Mouse (Mus musculus) cerebellum, adult 2 months (tissue): ENCODE results near the gene Gm8126.
"Not testable (repeated sequence)": the region's sequence is repeated elsewhere in the genome, so short reads cannot be mapped to it uniquely, and the experiment has no call there.

ENCODE experiments used
- CTCF ChIP-seq: fragments of 200-500 bp; IDR thresholded peaks from 2 replicates; pipeline ENCODE4 v1.5.1; 2011; ENCODE audit warnings: low read depth, mild to moderate bottlenecking, control low read depth, low read length, moderate library complexity, borderline replicate concordance; ENCODE audit not compliant: insufficient read depth
- POLR2A ChIP-seq: fragments of 200-500 bp; IDR thresholded peaks from 2 replicates; pipeline ENCODE4 v1.6.1; 2011; ENCODE audit warnings: low read length, control low read depth, borderline replicate concordance; ENCODE audit not compliant: insufficient read depth

- TF ChIP-seq CTCF, POLR2A: not testable (repeated sequence)
These were observed 16.6 kb downstream of the Gm8126 start, which contains the start of gene Gm9732 for GRCm38 (mm10) chr14:43274986-43275511.
